Mouse (Mus musculus) spleen, adult 2 months (tissue): ENCODE measurements around the gene Tnrc6b.

Source experiments
- CTCF ChIP-seq: fragments of 200-500 bp; IDR thresholded peaks from 2 replicates; pipeline ENCODE4 v1.5.1; 2011; ENCODE audit warnings: mild to moderate bottlenecking, inconsistent platforms; ENCODE audit not compliant: insufficient read depth, insufficient read length, insufficient replicate concordance; ENCODE audit errors: extremely low read depth
- POLR2A ChIP-seq: fragments of 200-500 bp; IDR thresholded peaks from 2 replicates; pipeline ENCODE4 v1.6.1; 2011; ENCODE audit warnings: low read depth, low read length, inconsistent platforms

DNA sequence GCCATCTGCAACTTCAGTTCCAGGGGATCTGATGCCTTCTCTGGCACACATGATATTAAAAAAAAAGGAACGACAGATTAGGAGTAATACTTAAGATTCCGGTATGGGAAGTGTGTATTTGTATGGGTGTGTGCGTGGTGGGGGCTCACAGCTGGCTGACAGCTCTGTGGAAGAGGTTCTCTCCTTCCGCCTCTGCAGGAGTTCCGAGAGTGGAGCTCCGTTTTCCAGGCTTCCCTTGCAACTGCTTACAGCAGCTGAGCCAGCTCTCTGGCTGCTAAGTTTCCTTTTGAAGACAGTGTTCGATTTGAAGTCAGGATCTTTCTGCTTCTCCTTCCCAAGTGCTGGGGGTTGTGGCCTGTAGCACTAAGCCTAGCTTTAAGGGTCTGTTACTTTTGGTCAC lies 238.9 kb downstream of the Tnrc6b start:
- TF ChIP-seq POLR2A (no peak), CTCF (no peak)
